Mouse (Mus musculus): ENCODE measurements around the gene Sde2. TPM values are rescaled to one million over a fixed set of nuclear protein-coding genes. Genes with fewer than 3 reads are reported as not detected.

Gene Sde2
- polyA plus RNA-seq, 1 experiment = 15.3 TPM

GRCm38 (mm10) chr1:180813885-180814740, 36.8 kb upstream of the Sde2 start, which contains the start of gene H3f3a:
Gene H3f3a (minus strand): TSS chr1:180813943.
- TF ChIP-seq REST (IDR thresholded peaks at IDR 0.05; ENCODE audit: insufficient read depth, insufficient read length) (no peak), POLR2A (IDR thresholded peaks at IDR 0.05; ENCODE audit: insufficient read length, low read depth) (peak; percentile 62), TCF12 (IDR thresholded peaks at IDR 0.05; ENCODE audit: insufficient read depth, poor library complexity, severe bottlenecking) (no peak), MYOG (IDR thresholded peaks at IDR 0.05; ENCODE audit: control insufficient read depth in 1 of 3, insufficient read depth in 1 of 3, insufficient read length in 2 of 3, low read depth in 2 of 3) (peak in 1 of 3 experiments; percentile 10)
- Histone ChIP-seq H3K27me3 (ENCODE audit: control insufficient read depth, insufficient read depth, insufficient read length) (no peaks in the 10 kb centered on the region), H3K4me3 (peak within 1 kb of the TSS; percentile 96), H3K36me3 (ENCODE audit: control insufficient read depth, insufficient read depth) (peaks cover 16% of the 10 kb centered on the region), H3K4me2 (ENCODE audit: low read depth) (peak within 1 kb of the TSS; percentile 90), H3K79me2 (ENCODE audit: control insufficient read depth, insufficient read depth) (peaks cover 38% of the 10 kb centered on the region), H3ac (ENCODE audit: control insufficient read depth, insufficient read length) (peak within 1 kb of the TSS; percentile 88)

GRCm38 (mm10) chr1:180815371-180816024, 35.4 kb upstream of the Sde2 start:
- no peaks in the 10 kb centered on the region for H3K27me3 ChIP-seq (ENCODE audit: control insufficient read depth, insufficient read depth, insufficient read length)
- peaks cover 24% of the 10 kb centered on the region for H3K79me2 ChIP-seq (ENCODE audit: control insufficient read depth, insufficient read depth)
- H3ac ChIP-seq (ENCODE audit: control insufficient read depth, insufficient read length) = no peak overlapping the region
- H3K4me3 ChIP-seq = no peak overlapping the region
- no peak overlapping the region for H3K4me2 ChIP-seq (ENCODE audit: low read depth)
- H3K36me3 ChIP-seq (ENCODE audit: control insufficient read depth, insufficient read depth) = peaks cover 4% of the 10 kb centered on the region
- no peak for TF ChIP-seq REST (IDR thresholded peaks at IDR 0.05; ENCODE audit: insufficient read depth, insufficient read length)
- TF ChIP-seq MYOG (IDR thresholded peaks at IDR 0.05; ENCODE audit: control insufficient read depth in 1 of 3, insufficient read depth in 1 of 3, insufficient read length in 2 of 3, low read depth in 2 of 3) = no peak
- no peak for TF ChIP-seq USF1 (IDR thresholded peaks at IDR 0.05; ENCODE audit: low read depth)
- no peak for TF ChIP-seq CEBPB (IDR thresholded peaks at IDR 0.05; ENCODE audit: insufficient read depth, poor library complexity, severe bottlenecking)
- no peak for TF ChIP-seq E2F4 (IDR thresholded peaks at IDR 0.05; ENCODE audit: insufficient read depth)
- TF ChIP-seq POLR2AphosphoS2 (IDR thresholded peaks at IDR 0.05; ENCODE audit: insufficient read length, low read depth) = no peak
- TF ChIP-seq MYOD1 (IDR thresholded peaks at IDR 0.05; ENCODE audit: control insufficient read depth in 1 of 3, insufficient read length in 2 of 3, low read depth in 2 of 3) = no peak
- TF ChIP-seq TCF3 (IDR thresholded peaks at IDR 0.05; ENCODE audit: insufficient read length, low read depth) = no peak
- no peak for TF ChIP-seq POLR2A (IDR thresholded peaks at IDR 0.05; ENCODE audit: insufficient read length, low read depth)
- no peak for TF ChIP-seq TCF12 (IDR thresholded peaks at IDR 0.05; ENCODE audit: insufficient read depth, poor library complexity, severe bottlenecking)
- no peak for TF ChIP-seq MAX (IDR thresholded peaks at IDR 0.05; ENCODE audit: low read depth)
- TF ChIP-seq SRF (IDR thresholded peaks at IDR 0.05; ENCODE audit: control insufficient read depth, insufficient read length, low read depth) = no peak

- no peaks in the 10 kb centered on the region for H3K36me3 ChIP-seq (ENCODE audit: control insufficient read depth, insufficient read depth)
- H3ac ChIP-seq (ENCODE audit: control insufficient read depth, insufficient read length) = no peak overlapping the region
- H3K79me2 ChIP-seq (ENCODE audit: control insufficient read depth, insufficient read depth) = no peaks in the 10 kb centered on the region
- H3K4me2 ChIP-seq (ENCODE audit: low read depth) = no peak overlapping the region
- H3K4me3 ChIP-seq = no peak overlapping the region
- TF ChIP-seq MYOG (IDR thresholded peaks at IDR 0.05; ENCODE audit: control insufficient read depth in 1 of 3, insufficient read depth in 1 of 3, insufficient read length in 2 of 3, low read depth in 2 of 3) = no peak
- no peak for TF ChIP-seq REST (IDR thresholded peaks at IDR 0.05; ENCODE audit: insufficient read depth, insufficient read length)
- no peaks in the 10 kb centered on the region for H3K27me3 ChIP-seq (ENCODE audit: control insufficient read depth, insufficient read depth, insufficient read length)
Observed at GRCm38 (mm10) chr1:180818000-180818399, 32.9 kb upstream of the Sde2 start.

- no peak for TF ChIP-seq POLR2AphosphoS2 (IDR thresholded peaks at IDR 0.05; ENCODE audit: insufficient read length, low read depth)
- TF ChIP-seq TCF3 (IDR thresholded peaks at IDR 0.05; ENCODE audit: insufficient read length, low read depth) = no peak
- no peak for TF ChIP-seq TCF12 (IDR thresholded peaks at IDR 0.05; ENCODE audit: insufficient read depth, poor library complexity, severe bottlenecking)
- TF ChIP-seq POLR2A (IDR thresholded peaks at IDR 0.05; ENCODE audit: insufficient read length, low read depth) = no peak
- TF ChIP-seq MYOD1 (IDR thresholded peaks at IDR 0.05; ENCODE audit: control insufficient read depth in 1 of 3, insufficient read length in 2 of 3, low read depth in 2 of 3) = no peak
- TF ChIP-seq SRF (IDR thresholded peaks at IDR 0.05; ENCODE audit: control insufficient read depth, insufficient read length, low read depth) = no peak
- no peak for TF ChIP-seq MYOG (IDR thresholded peaks at IDR 0.05; ENCODE audit: control insufficient read depth in 1 of 3, insufficient read depth in 1 of 3, insufficient read length in 2 of 3, low read depth in 2 of 3)
- TF ChIP-seq USF1 (IDR thresholded peaks at IDR 0.05; ENCODE audit: low read depth) = no peak
- TF ChIP-seq E2F4 (IDR thresholded peaks at IDR 0.05; ENCODE audit: insufficient read depth) = no peak
- no peak for TF ChIP-seq CEBPB (IDR thresholded peaks at IDR 0.05; ENCODE audit: insufficient read depth, poor library complexity, severe bottlenecking)
- no peak for TF ChIP-seq REST (IDR thresholded peaks at IDR 0.05; ENCODE audit: insufficient read depth, insufficient read length)
- no peak for TF ChIP-seq MAX (IDR thresholded peaks at IDR 0.05; ENCODE audit: low read depth)
- H3K27me3 ChIP-seq (ENCODE audit: control insufficient read depth, insufficient read depth, insufficient read length) = no peaks in the 10 kb centered on the region
- no peaks in the 10 kb centered on the region for H3K79me2 ChIP-seq (ENCODE audit: control insufficient read depth, insufficient read depth)
- H3K4me3 ChIP-seq = no peak overlapping the region
- no peak overlapping the region for H3K4me2 ChIP-seq (ENCODE audit: low read depth)
- H3ac ChIP-seq (ENCODE audit: control insufficient read depth, insufficient read length) = no peak overlapping the region
- no peaks in the 10 kb centered on the region for H3K36me3 ChIP-seq (ENCODE audit: control insufficient read depth, insufficient read depth)
Observed at GRCm38 (mm10) chr1:180821101-180821500, 29.8 kb upstream of the Sde2 start.

Data from myocyte (in vitro differentiated cells).